Mouse (Mus musculus): Measurements from ENCODE around the gene Lgals3bp. TPM values are rescaled to one million over a fixed set of nuclear protein-coding genes. Genes with fewer than 3 reads are reported as not detected.

Gene Lgals3bp
- polyA plus RNA-seq, 1 experiment from 2014 or later: 74.1 TPM

DNA sequence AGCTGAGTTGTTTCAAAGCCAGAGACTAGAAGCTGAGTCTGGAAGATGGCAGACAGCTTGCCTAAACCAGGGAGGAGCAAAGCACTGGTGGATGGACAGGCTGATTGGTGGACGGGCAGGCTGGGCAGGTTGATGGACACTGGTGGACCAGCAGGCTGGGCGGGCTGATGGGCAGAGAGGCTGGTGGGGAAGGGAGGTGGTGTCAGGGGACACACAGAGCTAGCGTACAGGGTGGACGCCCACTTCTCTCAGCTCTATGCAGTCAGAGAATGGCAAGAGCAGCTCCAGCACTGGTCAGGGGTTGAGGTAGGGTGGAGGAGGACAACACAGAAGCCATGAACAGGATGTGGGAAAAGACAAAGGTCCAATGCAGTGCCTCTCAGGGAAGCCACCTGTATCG, 32.6 kb downstream of the Lgals3bp start:
- TF ChIP-seq CTCF (IDR thresholded peaks at IDR 0.05; ENCODE audit: low read depth) (no peak), EP300 (IDR thresholded peaks at IDR 0.05; ENCODE audit: low read depth) (no peak)
- Histone ChIP-seq H3K27me3 (ENCODE audit: insufficient read depth, low read length) (no peaks in the 10 kb centered on the region), H3K27ac (ENCODE audit: low read depth) (no peak overlapping the region), H3K9ac (replicated peaks) (no peak overlapping the region), H3K4me1 (ENCODE audit: insufficient read depth) (no peaks in the 10 kb centered on the region), H3K4me3 (ENCODE audit: low read depth, low read length) (no peak overlapping the region), H3K9me3 (ENCODE audit: low read length) (no peaks in the 10 kb centered on the region), H3K4me2 (ENCODE audit: low read depth, low read length) (no peak overlapping the region), H3K36me3 (replicated peaks; ENCODE audit: insufficient read depth, low read length) (no peaks in the 10 kb centered on the region)
- ATAC-seq: no peak
- DNase-seq: no peak
- WGBS (ENCODE audit: insufficient replicate concordance): 70% methylated on average over 5 of the region's 5 CpGs

DNA sequence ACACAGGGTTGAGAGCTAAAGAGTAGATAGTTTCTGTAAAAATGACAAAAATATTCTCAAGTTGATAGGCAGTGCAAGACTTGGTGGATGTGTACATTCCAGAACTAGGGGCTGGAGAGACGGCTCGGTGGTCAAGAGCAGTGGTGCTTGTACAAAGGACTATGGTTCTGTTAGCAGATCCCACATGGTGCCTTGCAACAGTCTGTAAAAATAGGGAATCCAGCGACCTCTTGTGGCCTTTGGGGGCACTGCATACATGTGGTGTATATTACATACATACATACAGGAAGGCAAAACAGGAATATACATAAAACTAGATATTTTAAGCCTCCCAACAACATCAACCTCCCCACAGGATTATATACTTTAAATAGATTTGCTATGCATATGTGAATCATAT, 33.6 kb downstream of the Lgals3bp start:
- WGBS (ENCODE audit: insufficient replicate concordance): 58% methylated on average over 3 of the region's 3 CpGs
- no peak overlapping the region for H3K9ac ChIP-seq (replicated peaks)
- no peak overlapping the region for H3K4me2 ChIP-seq (ENCODE audit: low read depth, low read length)
- H3K36me3 ChIP-seq (replicated peaks; ENCODE audit: insufficient read depth, low read length): no peaks in the 10 kb centered on the region
- H3K27ac ChIP-seq (ENCODE audit: low read depth): no peak overlapping the region
- peak; percentile 52 for DNase-seq
- H3K4me1 ChIP-seq (ENCODE audit: insufficient read depth): 0 out of 2 replicates have a peak, but pooled peaks cover 2% of the 10 kb centered on the region
- no peaks in the 10 kb centered on the region for H3K9me3 ChIP-seq (ENCODE audit: low read length)
- TF ChIP-seq CTCF (IDR thresholded peaks at IDR 0.05; ENCODE audit: low read depth) (peak; percentile 55), EP300 (IDR thresholded peaks at IDR 0.05; ENCODE audit: low read depth) (no peak)
- no peak for ATAC-seq
- H3K27me3 ChIP-seq (ENCODE audit: insufficient read depth, low read length): no peaks in the 10 kb centered on the region
- no peak overlapping the region for H3K4me3 ChIP-seq (ENCODE audit: low read depth, low read length)

DNA sequence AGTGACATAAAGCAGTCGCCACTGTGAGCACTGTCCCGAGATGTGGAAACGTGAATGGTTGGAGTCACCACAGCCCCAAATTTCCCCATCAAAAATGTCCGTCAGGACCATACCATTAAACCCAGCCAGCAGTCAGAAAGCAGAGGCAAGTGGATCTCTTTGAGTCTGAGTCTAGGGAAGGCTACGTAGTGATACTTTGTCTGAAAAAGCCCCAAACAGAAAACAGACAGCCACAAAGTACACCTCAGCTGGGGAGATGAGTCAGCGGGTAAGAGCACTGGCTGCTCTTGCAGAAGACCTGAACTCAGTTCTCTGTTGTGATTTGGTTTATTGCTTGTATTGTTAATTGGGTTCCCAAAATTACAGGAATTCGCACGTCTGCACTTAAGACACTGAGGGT, 35.3 kb downstream of the Lgals3bp start:
- H3K36me3 ChIP-seq (replicated peaks; ENCODE audit: insufficient read depth, low read length): no peaks in the 10 kb centered on the region
- no peak overlapping the region for H3K27ac ChIP-seq (ENCODE audit: low read depth)
- no peak for DNase-seq
- WGBS (ENCODE audit: insufficient replicate concordance): 75% methylated on average over 8 of the region's 8 CpGs
- no peak overlapping the region for H3K4me2 ChIP-seq (ENCODE audit: low read depth, low read length)
- H3K9me3 ChIP-seq (ENCODE audit: low read length): no peaks in the 10 kb centered on the region
- 0 out of 2 replicates have a peak, but pooled peaks cover 2% of the 10 kb centered on the region for H3K27me3 ChIP-seq (ENCODE audit: insufficient read depth, low read length)
- H3K4me1 ChIP-seq (ENCODE audit: insufficient read depth): 0 out of 2 replicates have a peak, but pooled peaks cover 2% of the 10 kb centered on the region
- TF ChIP-seq CTCF (IDR thresholded peaks at IDR 0.05; ENCODE audit: low read depth): no peak
- TF ChIP-seq EP300 (IDR thresholded peaks at IDR 0.05; ENCODE audit: low read depth): no peak
- H3K9ac ChIP-seq (replicated peaks): no peak overlapping the region
- ATAC-seq: no peak
- no peak overlapping the region for H3K4me3 ChIP-seq (ENCODE audit: low read depth, low read length)

DNA sequence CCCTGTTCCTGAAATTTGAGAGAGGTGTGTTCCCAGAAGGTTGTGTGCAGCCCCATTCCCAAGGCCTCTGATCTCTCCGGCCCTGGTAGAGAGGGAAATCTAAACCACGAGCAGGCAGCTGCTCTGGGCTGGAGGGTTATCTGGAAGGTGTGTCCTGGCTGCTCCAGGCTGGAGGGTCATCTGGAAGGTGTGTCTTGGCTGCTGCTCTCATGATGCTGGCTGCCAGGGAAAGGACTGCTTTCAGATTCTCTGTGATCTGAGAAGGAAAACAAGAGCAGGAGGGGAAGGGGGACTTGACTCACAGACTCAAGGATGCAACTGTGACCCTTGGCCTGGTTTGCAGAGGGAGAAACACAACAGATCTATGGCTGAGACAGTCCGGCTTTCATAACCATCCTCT, 35.8 kb downstream of the Lgals3bp start:
- Histone ChIP-seq H3K4me2 (ENCODE audit: low read depth, low read length) (no peak overlapping the region), H3K9ac (replicated peaks) (no peak overlapping the region), H3K36me3 (replicated peaks; ENCODE audit: insufficient read depth, low read length) (no peaks in the 10 kb centered on the region), H3K4me3 (ENCODE audit: low read depth, low read length) (no peak overlapping the region), H3K9me3 (ENCODE audit: low read length) (no peaks in the 10 kb centered on the region), H3K27ac (ENCODE audit: low read depth) (no peak overlapping the region), H3K27me3 (ENCODE audit: insufficient read depth, low read length) (0 out of 2 replicates have a peak, but pooled peaks cover 2% of the 10 kb centered on the region), H3K4me1 (ENCODE audit: insufficient read depth) (0 out of 2 replicates have a peak, but pooled peaks cover 2% of the 10 kb centered on the region)
- DNase-seq (no peak), ATAC-seq (no peak)
- WGBS (ENCODE audit: insufficient replicate concordance): 71% methylated on average over 3 of the region's 3 CpGs
- TF ChIP-seq CTCF (IDR thresholded peaks at IDR 0.05; ENCODE audit: low read depth) (no peak), EP300 (IDR thresholded peaks at IDR 0.05; ENCODE audit: low read depth) (no peak)

- Histone ChIP-seq H3K36me3 (replicated peaks; ENCODE audit: insufficient read depth, low read length) (no peaks in the 10 kb centered on the region), H3K4me3 (ENCODE audit: low read depth, low read length) (no peak overlapping the region), H3K4me2 (ENCODE audit: low read depth, low read length) (no peak overlapping the region), H3K9me3 (ENCODE audit: low read length) (no peaks in the 10 kb centered on the region), H3K4me1 (ENCODE audit: insufficient read depth) (peaks cover 6% of the 10 kb centered on the region; the same call in 1 of the 2 replicates), H3K9ac (replicated peaks) (no peak overlapping the region), H3K27ac (ENCODE audit: low read depth) (no peak overlapping the region), H3K27me3 (ENCODE audit: insufficient read depth, low read length) (0 out of 2 replicates have a peak, but pooled peaks cover 2% of the 10 kb centered on the region)
- TF ChIP-seq CTCF (IDR thresholded peaks at IDR 0.05; ENCODE audit: low read depth): no peak
- no peak for DNase-seq
- ATAC-seq: no peak
- WGBS (ENCODE audit: insufficient replicate concordance): 80% methylated on average over 7 of the region's 7 CpGs
Observed at GRCm38 (mm10) chr11:118365171-118365570, 36.7 kb downstream of the Lgals3bp start.

DNA sequence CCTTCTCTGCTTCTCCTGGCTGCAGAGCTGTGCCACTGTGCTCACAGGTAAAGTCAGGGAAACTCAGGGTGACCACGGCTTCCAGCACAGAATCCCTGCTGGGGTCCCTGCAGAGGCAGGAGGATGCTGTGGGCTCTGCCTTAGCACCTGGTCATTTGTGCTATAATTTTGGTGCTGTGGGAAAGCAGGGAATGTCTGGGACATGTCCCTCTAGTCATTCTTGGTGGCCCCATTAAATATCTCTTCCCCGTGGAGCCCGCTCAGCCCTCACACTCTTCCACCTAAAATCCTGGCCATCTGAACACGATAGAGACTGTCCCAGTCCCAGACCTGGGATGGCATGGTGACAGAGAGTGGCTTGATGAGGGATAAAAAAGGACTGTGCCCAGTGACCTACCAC, 37.9 kb downstream of the Lgals3bp start:
- Histone ChIP-seq H3K4me3 (ENCODE audit: low read depth, low read length) (no peak overlapping the region), H3K4me1 (ENCODE audit: insufficient read depth) (peaks cover 6% of the 10 kb centered on the region; the same call in 1 of the 2 replicates), H3K27me3 (ENCODE audit: insufficient read depth, low read length) (0 out of 2 replicates have a peak, but pooled peaks cover 2% of the 10 kb centered on the region), H3K4me2 (ENCODE audit: low read depth, low read length) (no peak overlapping the region), H3K9me3 (ENCODE audit: low read length) (no peaks in the 10 kb centered on the region), H3K36me3 (replicated peaks; ENCODE audit: insufficient read depth, low read length) (no peaks in the 10 kb centered on the region), H3K27ac (ENCODE audit: low read depth) (no peak overlapping the region), H3K9ac (replicated peaks) (no peak overlapping the region)
- TF ChIP-seq EP300 (IDR thresholded peaks at IDR 0.05; ENCODE audit: low read depth) (no peak), CTCF (IDR thresholded peaks at IDR 0.05; ENCODE audit: low read depth) (no peak)
- WGBS (ENCODE audit: insufficient replicate concordance): 75% methylated on average over 4 of the region's 4 CpGs
- DNase-seq (no peak), ATAC-seq (no peak)
